Mouse (Mus musculus) midbrain, embryonic 10.5 days (tissue): ENCODE results near the gene Rad23a. TPM values are rescaled to one million over a fixed set of nuclear protein-coding genes. Genes with fewer than 3 reads are reported as not detected.

Experiments
- DNase-seq: peaks from one replicate; pipeline ENCODE4 v3.0.0-alpha.2; 2017; ENCODE audit warnings: low spot score
- H3K27ac ChIP-seq: fragments of 300-500 bp; sonication (generic); replicated peaks from 2 replicates; pipeline ENCODE4 v1.5.1; 2016; ENCODE audit warnings: mild to moderate bottlenecking
- H3K27me3 ChIP-seq: fragments of 300-500 bp; sonication (generic); 2 replicates; pipeline ENCODE4 v1.6.1; 2016; ENCODE audit warnings: low read depth, mild to moderate bottlenecking; ENCODE audit not compliant: poor library complexity, severe bottlenecking
- H3K36me3 ChIP-seq: fragments of 300-500 bp; sonication (generic); 2 replicates; pipeline ENCODE4 v1.6.1; 2016; ENCODE audit warnings: mild to moderate bottlenecking, moderate library complexity
- H3K4me1 ChIP-seq: fragments of 300-500 bp; sonication (generic); 2 replicates; pipeline ENCODE4 v1.6.1; 2016
- H3K4me3 ChIP-seq: fragments of 300-500 bp; sonication (generic); 2 replicates; pipeline ENCODE4 v1.5.1; 2016; ENCODE audit warnings: mild to moderate bottlenecking, moderate library complexity
- H3K9me3 ChIP-seq: fragments of 300-500 bp; sonication (generic); replicated peaks from 2 replicates; pipeline ENCODE4 v1.6.1; 2016; ENCODE audit warnings: mild to moderate bottlenecking
- WGBS: fragments of 180-500 bp; shearing (Covaris S2); methylation state at CpG from one replicate; pipeline ENCODE4 v1.1.7; 2016; 5-methylcytosine and 5-hydroxymethylcytosine counted together
- polyA plus RNA-seq: library from polyadenylated mRNA; unstranded; fragments of >200 nt; fragmentation: Nextera tagmentation; extraction: Ambion mirVana; gene quantifications from 2 replicates; pipeline ENCODE4 v1.2.1, GENCODE M21; 2016

Gene Rad23a
- polyA plus RNA-seq, 1 experiment from 2014 or later, result 124 TPM

DNA sequence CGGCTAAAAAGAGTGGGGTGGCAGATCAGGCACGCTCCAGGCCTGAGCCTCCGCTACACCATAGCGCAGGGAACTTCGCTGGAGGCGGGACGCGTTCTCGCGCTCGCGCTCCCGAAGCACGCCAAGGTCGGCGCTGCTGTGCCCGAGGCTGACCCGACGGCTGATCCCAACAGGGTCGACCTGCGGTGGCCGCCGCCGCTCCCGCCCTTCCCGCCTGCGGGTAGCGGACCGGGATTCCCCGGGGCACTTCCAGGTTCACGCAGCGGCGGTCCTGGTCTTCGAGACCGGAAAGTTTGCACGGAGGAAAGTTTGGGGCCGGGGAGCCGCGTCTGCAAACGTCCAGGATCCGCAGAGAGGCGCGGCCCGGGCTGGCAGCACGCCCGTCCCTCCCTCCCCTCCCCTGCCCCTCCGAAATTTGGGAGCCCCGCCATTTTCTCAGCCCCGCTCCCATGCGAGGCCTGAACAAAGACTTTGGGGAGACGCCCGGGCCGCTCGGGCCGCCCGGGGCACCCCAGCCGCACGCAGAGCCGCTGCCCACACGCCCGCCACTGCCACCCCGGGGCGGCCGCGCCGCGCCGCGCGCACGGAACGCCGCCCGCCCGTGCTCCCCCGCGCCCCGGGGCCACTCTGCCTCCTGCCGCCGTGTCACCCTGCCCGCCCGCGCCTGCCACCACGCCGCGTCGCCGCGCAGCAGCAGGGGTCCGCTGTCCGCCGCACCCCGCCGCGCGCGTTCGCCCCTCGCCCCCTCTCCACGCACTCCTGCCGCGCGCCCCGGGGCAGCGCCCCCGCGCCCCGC, 41.1 kb downstream of the Rad23a start:
- H3K9me3 ChIP-seq, result no peaks in the 10 kb centered on the region
- no peaks in the 10 kb centered on the region for H3K36me3 ChIP-seq
- peak; percentile 45 for DNase-seq
- WGBS, result 2% methylated on average over 89 of the region's 108 CpGs
- H3K4me3 ChIP-seq, result peak overlapping the region; percentile 60
- peaks cover 16% of the 10 kb centered on the region for H3K4me1 ChIP-seq
- H3K27ac ChIP-seq, result peak overlapping the region; percentile 59; the same call in 1 of the 2 replicates
- H3K27me3 ChIP-seq, result peaks cover 98% of the 10 kb centered on the region

DNA sequence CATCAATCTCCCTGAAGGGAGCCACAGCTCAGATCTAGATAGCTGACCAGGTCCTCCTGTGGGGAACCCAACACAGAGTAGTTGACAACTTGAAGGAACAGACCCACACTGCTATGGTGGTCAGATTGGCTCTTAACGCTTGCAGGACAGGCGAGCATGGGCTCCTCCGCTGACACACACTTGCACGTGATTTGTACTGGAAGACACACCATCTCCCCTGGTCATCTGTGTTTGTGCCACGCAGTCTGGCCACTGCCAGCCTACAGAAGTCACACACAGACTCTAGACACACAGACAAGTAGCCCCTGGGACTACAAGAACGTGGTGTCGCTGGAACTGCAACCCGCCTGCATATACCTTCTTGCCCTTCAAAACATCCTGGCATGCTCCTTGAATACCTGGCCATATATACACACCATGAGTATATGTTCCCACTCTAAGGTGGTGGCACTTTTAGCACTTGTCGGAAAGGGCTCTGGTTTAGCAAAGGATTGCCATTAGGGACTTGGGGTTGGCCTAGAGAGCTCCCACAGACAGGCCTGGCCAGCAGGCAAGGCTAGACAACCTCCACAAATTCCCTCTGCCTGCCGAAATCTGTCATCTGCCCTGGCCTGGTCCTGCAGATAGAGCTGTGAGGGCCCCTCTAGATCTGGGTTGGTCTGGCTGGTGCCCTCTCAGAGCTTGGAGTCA, 41.9 kb downstream of the Rad23a start:
- DNase-seq, result no peak
- 30% methylated on average over 10 of the region's 10 CpGs for WGBS

GRCm38 (mm10) chr8:84797971-84798370, 42.5 kb downstream of the Rad23a start:
- peaks cover 24% of the 10 kb centered on the region for H3K4me1 ChIP-seq
- no peak overlapping the region for H3K27ac ChIP-seq
- H3K36me3 ChIP-seq, result no peaks in the 10 kb centered on the region
- H3K4me3 ChIP-seq, result no peak overlapping the region
- H3K9me3 ChIP-seq, result no peaks in the 10 kb centered on the region
- peaks cover 98% of the 10 kb centered on the region for H3K27me3 ChIP-seq
- WGBS, result 72% methylated on average over 6 of the region's 6 CpGs
- no peak for DNase-seq

More for the DNA sequence above, 41.9 kb downstream of the Rad23a start:
- Histone ChIP-seq H3K9me3 (no peaks in the 10 kb centered on the region), H3K27ac (no peak overlapping the region), H3K27me3 (peaks cover 98% of the 10 kb centered on the region), H3K4me3 (peak overlapping the region; percentile 60), H3K4me1 (peaks cover 23% of the 10 kb centered on the region), H3K36me3 (no peaks in the 10 kb centered on the region)

GRCm38 (mm10) chr8:84797256-84797797, 43.1 kb downstream of the Rad23a start:
- H3K36me3 ChIP-seq, result no peaks in the 10 kb centered on the region
- H3K27me3 ChIP-seq, result peaks cover 98% of the 10 kb centered on the region
- DNase-seq, result no peak
- H3K4me1 ChIP-seq, result peaks cover 24% of the 10 kb centered on the region
- H3K9me3 ChIP-seq, result no peaks in the 10 kb centered on the region
- no peak overlapping the region for H3K27ac ChIP-seq
- no peak overlapping the region for H3K4me3 ChIP-seq
- WGBS, result 70% methylated on average over 15 of the region's 15 CpGs

DNA sequence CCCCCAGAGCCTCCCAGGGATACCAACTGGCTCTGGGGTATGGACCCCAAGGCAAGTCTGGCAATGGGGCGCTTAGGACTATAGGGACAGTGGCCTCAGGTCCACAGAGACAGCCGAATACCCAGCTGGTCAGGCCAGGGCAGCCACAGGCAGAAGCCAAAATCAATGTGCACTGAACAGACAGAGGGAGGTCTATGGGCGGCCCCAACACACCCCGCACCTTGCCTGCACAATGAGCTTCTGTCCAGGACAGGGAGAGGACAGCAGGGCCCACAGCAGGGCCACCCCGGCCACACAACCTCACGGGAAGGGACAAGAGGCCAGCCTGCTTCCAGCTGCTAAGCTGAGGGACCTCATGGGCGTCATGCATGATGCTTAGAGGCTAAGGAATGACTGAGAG, 46.0 kb downstream of the Rad23a start:
- Histone ChIP-seq H3K27me3 (peaks cover 100% of the 10 kb centered on the region), H3K9me3 (no peaks in the 10 kb centered on the region), H3K36me3 (no peaks in the 10 kb centered on the region), H3K4me1 (peaks cover 16% of the 10 kb centered on the region), H3K27ac (no peak overlapping the region), H3K4me3 (no peak overlapping the region)
- WGBS, result 44% methylated on average over 7 of the region's 7 CpGs
- DNase-seq, result no peak

DNA sequence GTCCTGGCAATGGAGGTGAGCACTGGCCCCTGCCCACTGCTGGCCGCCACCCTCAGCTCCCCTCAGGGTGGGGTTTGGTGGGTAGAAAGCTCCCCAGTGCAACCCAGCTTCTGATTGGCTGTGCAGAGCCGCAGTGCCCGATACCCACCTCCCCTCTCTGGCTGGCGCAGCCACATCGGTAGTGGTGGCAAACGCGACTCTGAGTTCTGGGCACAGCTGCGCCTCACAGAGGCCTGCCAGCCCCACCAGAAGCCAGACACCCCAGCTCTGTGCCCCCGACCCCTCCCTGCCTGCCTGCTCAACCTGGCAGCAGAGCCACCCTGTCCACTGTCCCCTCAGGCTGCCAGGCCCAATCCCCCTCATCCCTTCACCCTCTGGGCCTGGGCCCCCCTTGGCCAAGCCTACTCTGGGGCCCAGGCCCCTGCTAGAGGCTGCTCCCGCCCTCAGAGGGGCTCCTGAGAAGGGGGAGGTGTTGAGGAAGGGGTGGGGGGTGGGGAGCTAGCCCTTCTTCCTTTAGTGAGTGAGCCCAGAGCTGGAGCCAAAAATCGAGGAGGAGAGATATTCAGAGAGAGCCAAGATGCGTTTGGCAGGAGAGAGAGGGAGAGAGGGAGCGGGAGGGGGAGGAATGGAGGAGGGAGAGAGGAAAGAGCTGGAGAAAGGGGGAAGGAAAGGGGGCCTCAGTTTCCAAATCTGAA, 46.5 kb downstream of the Rad23a start:
- Histone ChIP-seq H3K36me3 (no peaks in the 10 kb centered on the region), H3K4me1 (peaks cover 10% of the 10 kb centered on the region), H3K27ac (no peak overlapping the region), H3K9me3 (no peaks in the 10 kb centered on the region), H3K4me3 (no peak overlapping the region), H3K27me3 (peaks cover 100% of the 10 kb centered on the region)
- WGBS, result 56% methylated on average over 13 of the region's 13 CpGs
- DNase-seq, result no peak

DNA sequence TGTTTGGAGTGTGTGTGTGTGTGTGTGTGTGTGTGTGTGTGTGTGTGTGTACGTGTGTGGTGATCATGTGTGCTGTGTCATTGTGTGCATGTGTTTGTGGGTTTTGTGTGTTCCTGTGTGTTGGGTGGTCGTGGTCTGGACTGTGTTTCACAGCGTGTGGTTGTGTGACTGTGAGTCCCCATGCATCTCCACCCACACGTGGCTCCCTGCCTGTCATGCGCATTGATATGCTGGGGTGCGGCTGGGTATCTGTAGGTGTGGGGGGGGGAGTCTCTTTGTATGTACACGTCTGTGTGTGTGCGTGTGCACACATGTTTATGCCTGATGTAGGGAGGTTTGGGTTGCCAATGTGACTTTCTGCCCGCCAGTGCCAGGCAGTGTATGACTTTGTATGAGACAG, 47.3 kb downstream of the Rad23a start:
- Histone ChIP-seq H3K36me3 (no peaks in the 10 kb centered on the region), H3K4me1 (peaks cover 8% of the 10 kb centered on the region), H3K27ac (no peak overlapping the region), H3K4me3 (no peak overlapping the region), H3K9me3 (no peaks in the 10 kb centered on the region), H3K27me3 (peaks cover 100% of the 10 kb centered on the region)
- WGBS, result 83% methylated on average over 9 of the region's 9 CpGs
- no peak for DNase-seq

DNA sequence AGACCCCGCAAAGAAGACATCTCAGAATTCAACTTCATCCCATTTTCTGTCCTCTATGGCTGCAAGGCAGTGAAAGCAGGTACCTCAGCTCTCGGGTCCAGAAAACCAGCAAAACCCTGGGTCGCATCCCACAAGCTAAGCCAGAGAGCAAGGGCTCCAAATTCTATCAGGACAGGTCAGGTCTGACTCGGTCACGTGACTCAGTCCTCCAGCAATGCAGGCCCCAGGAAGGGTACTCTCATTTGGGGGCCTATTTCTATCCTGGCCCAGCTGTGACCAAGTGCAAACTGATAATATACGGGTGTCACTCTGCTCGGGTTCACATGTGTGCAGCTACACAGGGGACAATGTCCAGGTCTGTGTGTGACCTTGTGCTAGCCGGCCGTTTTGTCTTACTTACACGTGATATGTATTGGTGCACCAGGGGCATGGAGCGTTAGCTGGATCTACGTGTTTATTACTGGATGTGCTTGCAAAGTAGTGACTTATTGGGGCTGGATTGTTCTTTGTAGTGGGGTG, 48.0 kb downstream of the Rad23a start:
- Histone ChIP-seq H3K36me3 (no peaks in the 10 kb centered on the region), H3K4me1 (peaks cover 8% of the 10 kb centered on the region), H3K27me3 (peaks cover 100% of the 10 kb centered on the region), H3K27ac (no peak overlapping the region), H3K9me3 (no peaks in the 10 kb centered on the region), H3K4me3 (no peak overlapping the region)
- no peak for DNase-seq
- WGBS, result 72% methylated on average over 12 of the region's 12 CpGs

GRCm38 (mm10) chr8:84790537-84790936, 49.9 kb downstream of the Rad23a start:
- no peak for DNase-seq
- Histone ChIP-seq H3K4me3 (no peak overlapping the region), H3K27ac (no peak overlapping the region), H3K36me3 (no peaks in the 10 kb centered on the region), H3K9me3 (no peaks in the 10 kb centered on the region), H3K27me3 (peaks cover 100% of the 10 kb centered on the region), H3K4me1 (peaks cover 8% of the 10 kb centered on the region)
- 74% methylated on average over 2 of the region's 2 CpGs for WGBS

DNA sequence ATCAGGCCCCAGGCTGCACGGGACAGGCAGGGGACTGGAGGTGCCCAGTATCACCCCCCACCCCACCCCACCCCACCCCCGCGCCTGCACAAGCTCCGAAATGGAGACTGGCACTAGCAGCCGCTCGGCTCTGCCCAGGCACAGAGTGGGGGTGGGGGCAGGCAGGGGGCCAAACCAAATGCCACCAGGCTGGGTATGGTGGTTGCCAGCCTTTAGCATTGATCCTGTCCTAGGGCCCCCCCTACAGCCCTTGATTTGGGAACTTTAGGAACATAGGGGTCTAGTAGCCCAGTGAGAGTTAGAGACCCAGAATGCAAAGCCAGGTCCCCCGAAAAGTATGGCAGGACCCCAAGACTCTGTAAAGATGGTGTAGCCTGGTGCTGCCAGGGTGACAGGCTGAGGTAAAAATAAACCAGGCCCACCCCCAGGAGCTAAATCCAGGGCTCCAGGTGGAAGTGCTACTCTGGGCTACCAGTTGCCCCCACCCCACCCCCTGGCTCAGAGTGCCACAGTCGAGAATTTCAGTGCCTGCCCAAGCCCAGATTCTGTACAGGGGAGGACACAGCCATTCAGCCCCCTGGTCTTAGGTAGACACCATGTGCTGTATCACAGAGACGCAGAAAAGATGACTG, 50.5 kb downstream of the Rad23a start:
- no peak overlapping the region for H3K27ac ChIP-seq

DNA sequence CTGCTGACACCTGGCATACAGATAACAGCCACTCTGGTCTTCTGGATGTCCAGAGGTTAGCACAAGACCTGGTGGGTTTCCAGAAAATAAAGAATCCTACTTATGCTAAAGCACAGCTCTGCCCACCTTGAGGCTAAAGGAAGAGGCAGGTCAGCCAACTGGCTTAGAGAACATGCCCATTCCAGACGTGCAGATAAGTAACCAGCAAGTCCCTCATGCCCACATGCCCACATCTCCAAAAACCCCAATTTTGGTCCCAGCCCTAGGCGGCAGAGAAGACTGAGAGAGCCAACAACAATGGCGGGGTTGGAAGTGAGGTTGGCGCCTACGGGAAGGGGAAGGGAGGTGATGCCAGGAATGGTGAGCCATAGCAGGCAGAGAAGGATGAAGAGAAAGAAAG, 51.1 kb downstream of the Rad23a start:
- Histone ChIP-seq H3K4me3 (no peak overlapping the region), H3K4me1 (peaks cover 11% of the 10 kb centered on the region), H3K27ac (no peak overlapping the region), H3K9me3 (no peaks in the 10 kb centered on the region), H3K36me3 (no peaks in the 10 kb centered on the region), H3K27me3 (peaks cover 100% of the 10 kb centered on the region)
- no peak for DNase-seq
- 44% methylated on average over 5 of the region's 5 CpGs for WGBS

More for the DNA sequence above, 50.5 kb downstream of the Rad23a start:
- WGBS, result 83% methylated on average over 9 of the region's 9 CpGs
- no peak for DNase-seq
- H3K36me3 ChIP-seq, result no peaks in the 10 kb centered on the region
- H3K27me3 ChIP-seq, result peaks cover 100% of the 10 kb centered on the region
- peaks cover 11% of the 10 kb centered on the region for H3K4me1 ChIP-seq
- no peaks in the 10 kb centered on the region for H3K9me3 ChIP-seq
- H3K4me3 ChIP-seq, result no peak overlapping the region

- H3K36me3 ChIP-seq, result no peaks in the 10 kb centered on the region
- WGBS, result 11% methylated on average over 11 of the region's 11 CpGs
- H3K9me3 ChIP-seq, result no peaks in the 10 kb centered on the region
- H3K4me1 ChIP-seq, result peaks cover 6% of the 10 kb centered on the region
- DNase-seq, result no peak
- peaks cover 100% of the 10 kb centered on the region for H3K27me3 ChIP-seq
- H3K27ac ChIP-seq, result no peak overlapping the region
- no peak overlapping the region for H3K4me3 ChIP-seq
These were observed 51.6 kb downstream of the Rad23a start for GRCm38 (mm10) chr8:84788896-84789295.
